Mouse (Mus musculus) fat pad, adult 2 months (tissue): ENCODE measurements around the gene Prm2.

Experiments used
- DNase-seq: peaks from one replicate; pipeline ENCODE4 v3.0.0-alpha.2; 2011; ENCODE audit warnings: low read depth, low spot score; ENCODE audit errors: extremely low read depth

Gene Prm2

DNA sequence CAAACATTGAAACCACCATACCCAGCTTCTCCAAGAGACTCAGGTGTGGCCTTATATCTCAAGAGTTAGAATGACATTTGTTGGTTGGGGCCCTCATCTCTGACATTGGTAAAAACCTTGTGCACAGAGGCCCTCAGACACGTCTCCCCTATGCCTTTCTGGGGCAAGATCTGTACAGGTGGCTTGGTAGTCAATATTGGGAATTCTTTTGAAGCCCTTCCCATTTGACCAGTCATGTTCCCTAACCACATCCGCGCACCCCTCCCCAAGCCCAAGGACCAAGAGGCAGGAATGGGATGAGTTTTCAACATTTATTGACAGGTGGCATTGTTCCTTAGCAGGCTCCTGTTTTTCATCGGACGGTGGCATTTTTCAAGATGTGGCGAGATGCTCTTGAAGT, at the start of gene Prm2:
Prm2 (minus strand) TSS at position 101 of the 400 bp plus-strand sequence.
- DNase-seq, result no peak

DNA sequence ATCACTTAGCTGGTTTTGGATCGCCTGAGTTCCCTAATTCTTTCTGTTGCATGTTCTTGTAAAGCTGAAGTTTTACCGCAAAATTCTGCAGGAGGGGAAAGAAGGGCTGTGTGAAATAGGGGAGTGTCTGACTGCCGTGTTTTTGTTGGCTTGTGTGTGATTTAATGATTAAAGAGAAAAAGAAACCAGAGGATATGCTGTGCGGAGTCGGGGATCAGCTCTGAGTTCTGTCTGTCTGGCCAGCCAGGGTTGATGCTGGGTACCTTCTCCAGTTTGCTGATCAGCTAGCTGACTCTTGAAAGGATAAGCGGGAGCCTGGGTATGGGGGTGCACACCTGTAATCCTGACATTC, 48.4 kb upstream of the Prm2 start:
- no peak for DNase-seq

- no peak for DNase-seq
These were observed 47.8 kb upstream of the Prm2 start for GRCm38 (mm10) chr16:10843486-10844318.

DNA sequence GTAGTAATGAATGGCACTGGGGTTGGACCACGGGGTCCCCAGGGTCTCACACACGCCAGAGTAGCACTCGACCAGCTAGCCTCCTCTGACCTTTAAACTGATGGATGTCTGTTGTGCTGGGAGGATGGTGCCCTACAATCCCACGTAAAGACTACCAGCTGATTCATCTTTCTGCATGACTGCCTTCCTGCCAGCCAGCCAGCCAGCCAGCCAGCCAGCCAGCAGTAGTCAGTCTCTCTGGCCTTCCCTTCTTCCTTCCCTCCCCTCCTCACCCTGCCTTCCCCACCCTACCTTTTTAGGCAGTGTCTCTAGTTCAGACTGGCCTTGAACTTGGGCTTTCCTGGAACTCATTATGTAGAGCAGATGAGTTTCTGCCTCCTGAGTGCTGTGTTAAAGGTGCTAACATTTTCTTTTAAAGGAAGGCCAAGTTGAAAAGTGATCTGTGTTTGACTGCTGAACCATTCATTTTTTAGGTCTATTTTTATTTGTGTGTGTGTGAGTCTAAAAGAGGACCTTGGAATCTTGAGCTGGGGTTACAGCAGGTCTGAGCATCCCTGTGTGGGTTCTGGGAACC, 46.4 kb upstream of the Prm2 start:
- no peak for DNase-seq

DNA sequence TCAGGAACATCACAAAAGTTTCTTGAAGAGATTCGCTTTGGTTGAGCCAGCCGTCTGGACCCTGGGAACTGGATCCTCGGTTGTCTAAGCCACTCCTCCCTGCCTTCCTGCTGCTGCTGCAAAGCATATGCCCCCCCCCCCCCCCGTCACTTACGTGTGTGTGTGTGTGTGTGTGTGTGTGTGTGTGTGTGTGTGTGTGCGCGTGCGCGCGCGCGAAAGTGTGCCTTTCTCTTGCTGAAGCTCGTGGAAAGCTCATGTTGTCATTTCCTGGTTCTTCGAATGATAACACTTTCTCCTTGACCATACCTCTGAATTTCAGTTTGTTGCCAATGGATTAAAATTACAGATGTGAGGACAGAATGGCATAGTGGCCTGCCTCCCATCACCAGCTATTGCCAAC, 44.1 kb upstream of the Prm2 start:
- DNase-seq, result no peak

GRCm38 (mm10) chr16:10838487-10839245, 42.7 kb upstream of the Prm2 start:
- DNase-seq, result peak; percentile 96

DNA sequence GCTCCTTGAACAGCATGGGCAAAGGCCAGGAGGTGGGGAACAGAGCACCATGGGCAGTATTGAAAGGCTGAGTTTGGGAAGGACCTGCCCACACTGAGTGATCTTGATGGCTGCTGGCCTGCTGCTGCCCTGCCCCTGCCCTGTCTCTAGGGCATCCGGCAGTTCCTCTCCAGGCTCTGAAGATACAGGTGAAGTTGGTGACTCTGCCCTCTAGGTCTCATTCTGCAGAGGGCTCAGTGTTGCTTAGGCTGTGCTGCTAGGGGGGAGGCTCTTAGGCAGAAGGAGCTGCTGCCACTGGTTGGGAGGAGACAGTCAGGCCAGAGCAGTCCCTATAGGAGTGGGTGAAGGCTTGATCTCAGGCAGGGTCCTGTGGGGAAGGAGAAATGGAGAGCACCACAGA, 42.0 kb upstream of the Prm2 start:
- DNase-seq, result no peak

- no peak for DNase-seq
These were observed 41.3 kb upstream of the Prm2 start for GRCm38 (mm10) chr16:10837250-10837649.

DNA sequence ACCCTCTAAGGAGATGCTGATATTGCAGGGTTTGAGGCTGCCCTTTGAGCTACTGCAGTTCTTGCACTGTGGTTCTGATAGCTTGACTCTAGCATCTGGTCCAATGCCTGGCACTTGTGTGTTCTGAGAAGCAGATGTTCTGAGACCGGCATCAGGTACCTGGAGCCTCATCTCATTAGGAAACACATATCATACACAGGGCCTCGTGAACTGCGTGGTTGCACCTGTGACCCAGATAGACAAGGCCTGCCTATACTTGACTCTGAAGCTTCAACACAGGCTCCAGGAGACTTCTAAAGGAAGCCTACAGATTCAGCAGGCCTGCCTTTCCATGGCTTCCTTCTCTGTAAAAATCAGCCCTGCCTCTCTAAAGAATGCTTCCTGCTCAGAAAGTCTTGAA, 40.5 kb upstream of the Prm2 start:
- DNase-seq, result no peak

DNA sequence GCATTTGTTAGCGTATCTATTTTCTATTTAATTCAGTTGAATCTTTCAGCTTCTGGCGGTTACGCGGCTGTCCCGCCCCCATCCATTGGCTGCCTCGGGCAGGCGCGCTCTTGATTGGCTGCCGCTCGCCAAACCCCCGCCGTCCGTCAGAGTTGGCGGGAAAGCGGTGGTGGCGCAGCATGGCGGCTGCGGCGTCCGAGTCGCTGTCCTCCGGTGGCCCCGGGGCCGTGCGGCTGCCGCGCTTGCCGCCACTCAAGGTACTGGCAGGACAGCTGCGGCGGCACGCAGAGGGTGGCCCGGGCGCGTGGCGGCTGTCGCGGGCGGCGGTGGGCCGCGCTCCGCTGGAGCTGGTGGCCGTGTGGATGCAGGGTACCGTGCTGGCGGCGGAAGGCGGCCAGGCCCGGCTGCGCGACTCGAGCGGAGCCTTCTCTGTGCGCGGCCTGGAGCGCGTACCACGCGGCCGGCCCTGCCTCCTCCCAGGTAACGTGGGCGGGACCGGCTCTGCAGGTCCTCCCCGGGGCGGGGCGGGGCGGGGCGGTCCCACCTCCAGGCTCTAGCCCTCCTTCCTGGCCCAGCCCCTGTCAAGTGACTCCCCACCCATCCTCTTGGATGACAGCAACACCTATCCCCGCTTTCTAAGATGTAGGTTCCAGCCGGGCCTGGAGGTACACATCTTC, 39.1 kb upstream of the Prm2 start, which contains the start of gene Rmi2:
Rmi2 (plus strand) TSS at position 149 of the 677 bp plus-strand sequence.
- DNase-seq, result no peak

- no peak for DNase-seq
These were observed 38.6 kb upstream of the Prm2 start for GRCm38 (mm10) chr16:10834542-10834910.

GRCm38 (mm10) chr16:10828461-10828805, 32.5 kb upstream of the Prm2 start:
- DNase-seq, result no peak

GRCm38 (mm10) chr16:10827766-10828460, 32.0 kb upstream of the Prm2 start:
- no peak for DNase-seq

DNA sequence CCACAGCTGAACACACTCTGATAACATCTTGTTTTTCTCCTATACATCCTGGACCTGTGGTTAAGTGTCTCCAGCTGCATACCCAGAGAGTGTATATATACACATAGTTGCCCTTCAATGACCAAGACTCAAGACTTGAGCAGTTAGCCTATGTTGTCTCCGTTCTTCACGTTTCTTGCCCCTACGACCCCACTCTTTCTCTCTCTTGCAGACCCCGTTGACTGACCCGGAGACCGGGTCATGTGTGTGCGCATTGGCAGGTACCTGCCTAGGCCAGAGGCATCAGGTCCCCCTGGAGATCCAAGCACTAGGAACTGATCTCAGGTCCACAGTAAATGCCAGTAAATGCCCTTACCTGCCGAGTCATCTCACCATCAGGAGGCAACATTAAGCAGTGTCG, 31.3 kb upstream of the Prm2 start:
- DNase-seq, result no peak

DNA sequence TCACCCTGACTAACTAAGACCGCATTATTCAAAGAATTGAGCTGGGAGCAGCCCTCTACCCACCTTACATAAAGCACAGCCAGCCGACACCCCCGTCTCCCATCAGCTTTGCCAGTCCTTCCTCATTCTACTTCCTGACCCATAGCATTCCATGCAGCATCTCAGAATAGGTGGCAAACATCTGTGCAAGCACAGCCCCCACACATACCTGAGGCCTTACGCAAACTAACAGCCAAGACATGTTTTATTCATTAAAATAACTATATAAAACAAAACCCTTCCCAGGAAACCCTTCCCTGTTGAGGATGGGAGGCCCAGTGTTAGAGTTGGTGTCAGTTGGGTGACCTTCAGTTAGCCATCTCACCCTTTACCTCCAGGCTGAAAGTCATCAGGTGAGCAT, 29.9 kb upstream of the Prm2 start:
- DNase-seq, result no peak

GRCm38 (mm10) chr16:10824536-10824935, 28.6 kb upstream of the Prm2 start:
- no peak for DNase-seq

DNA sequence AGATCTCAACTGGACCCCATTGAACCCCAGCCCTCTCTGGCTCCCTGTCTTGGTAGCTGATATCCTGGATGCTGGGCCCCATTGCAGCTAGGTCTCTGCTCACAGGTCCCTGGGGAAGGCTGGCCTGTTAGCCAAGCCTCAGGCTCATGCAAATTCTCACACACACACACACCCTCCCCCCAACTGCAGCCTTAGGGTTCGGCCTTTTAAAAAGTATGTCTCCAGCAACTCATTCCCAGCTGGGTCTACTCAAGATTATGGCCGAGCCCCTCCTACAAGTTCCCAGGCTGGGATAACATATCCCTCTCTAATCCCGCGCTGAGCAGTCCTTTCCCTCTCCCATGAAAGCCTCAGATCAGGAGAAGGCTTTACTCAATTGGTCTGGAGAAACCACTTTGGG, 25.5 kb upstream of the Prm2 start:
- no peak for DNase-seq

- no peak for DNase-seq
These were observed 24.0 kb upstream of the Prm2 start for GRCm38 (mm10) chr16:10819966-10820365.

DNA sequence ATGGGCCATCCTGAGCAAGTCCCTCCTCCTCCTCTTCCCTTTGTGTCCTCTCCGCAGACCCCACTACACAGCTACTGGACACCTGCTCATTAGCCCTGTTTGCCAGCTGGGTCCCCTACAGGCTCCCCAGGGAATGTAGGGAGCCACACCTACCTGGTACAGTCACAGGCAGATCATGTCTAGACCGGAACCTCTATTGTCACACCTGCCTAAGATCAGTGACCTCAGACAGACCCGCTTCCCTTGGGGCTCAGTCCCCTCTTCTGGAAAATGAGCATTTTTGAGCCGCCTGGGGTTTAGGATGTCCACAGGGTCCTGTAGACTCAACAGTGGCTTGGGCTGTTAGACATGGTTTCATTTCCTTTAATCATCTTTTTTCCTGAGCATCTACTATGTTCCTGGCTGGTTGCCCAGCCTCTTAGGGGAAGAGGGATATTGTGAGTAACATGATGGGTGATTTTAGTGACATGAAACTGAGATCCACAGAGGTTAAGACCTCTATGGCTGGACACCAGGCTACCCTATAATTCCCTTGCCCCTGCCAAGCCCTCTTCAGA, 22.7 kb upstream of the Prm2 start:
- DNase-seq, result no peak

GRCm38 (mm10) chr16:10814864-10815263, 18.9 kb upstream of the Prm2 start:
- DNase-seq, result no peak

- no peak for DNase-seq
These were observed 17.8 kb upstream of the Prm2 start for GRCm38 (mm10) chr16:10813726-10814125.
